Mouse (Mus musculus) G1E (cell line): ENCODE measurements around the gene Gpd1l.

Source experiments
- CTCF ChIP-seq: IDR thresholded peaks from 2 replicates; pipeline ENCODE4 v1.5.1; 2012; ENCODE audit warnings: low read depth, low read length, inconsistent platforms, mixed read lengths
- GATA1 ChIP-seq: IDR thresholded peaks from 2 replicates; pipeline ENCODE4 v1.6.1; 2012; ENCODE audit warnings: borderline replicate concordance, low read length, inconsistent platforms, mixed read lengths
- POLR2AphosphoS5 ChIP-seq: IDR thresholded peaks from 2 replicates; pipeline ENCODE4 v1.6.1; 2012; ENCODE audit warnings: low read depth, low read length, inconsistent platforms; ENCODE audit not compliant: insufficient replicate concordance
- TAL1 ChIP-seq: conservative IDR thresholded peaks from 2 replicates; pipeline ENCODE4 v1.6.1; 2012; ENCODE audit warnings: low read depth, low read length, inconsistent platforms, mixed read lengths

- TF ChIP-seq CTCF (no peak), TAL1 (no peak), POLR2AphosphoS5 (no peak), GATA1 (no peak)
Measured at GRCm38 (mm10) chr9:114933037-114933722, 607 bp downstream of the Gpd1l start.
